Mouse (Mus musculus) heart, embryonic 12.5 days (tissue): Measurements from ENCODE around the gene Ccdc15. TPM values are rescaled to one million over a fixed set of nuclear protein-coding genes. Genes with fewer than 3 reads are reported as not detected.
"Not testable (repeated sequence)": the region's sequence is repeated elsewhere in the genome, so short reads cannot be mapped to it uniquely, and the experiment has no call there.

Source experiments
- ATAC-seq: fragments of 200-750 bp; cut with Nextera tagmentation; 2 replicates; pipeline ENCODE4 v1.8.0; 2017; ENCODE audit warnings: moderate TSS enrichment, moderate library complexity; ENCODE audit not compliant: insufficient number of reproducible peaks, low FRiP score
- H3K27ac ChIP-seq: fragments of 300-500 bp; sonication (generic); 2 replicates; pipeline ENCODE4 v1.5.1; 2016; ENCODE audit warnings: mild to moderate bottlenecking, moderate library complexity; ENCODE audit not compliant: poor library complexity, severe bottlenecking
- H3K27me3 ChIP-seq: fragments of 300-500 bp; sonication (generic); replicated peaks from 2 replicates; pipeline ENCODE4 v1.6.1; 2016; ENCODE audit warnings: mild to moderate bottlenecking, moderate library complexity
- H3K36me3 ChIP-seq: fragments of 300-500 bp; sonication (generic); 2 replicates; pipeline ENCODE4 v1.6.1; 2016; ENCODE audit warnings: mild to moderate bottlenecking, moderate library complexity
- H3K4me1 ChIP-seq: fragments of 300-500 bp; sonication (generic); replicated peaks from 2 replicates; pipeline ENCODE4 v1.6.1; 2016; ENCODE audit warnings: mild to moderate bottlenecking
- H3K4me2 ChIP-seq: fragments of 300-500 bp; sonication (generic); 2 replicates; pipeline ENCODE4 v1.6.1; 2016; ENCODE audit warnings: mild to moderate bottlenecking, moderate library complexity
- H3K4me3 ChIP-seq: fragments of 300-500 bp; sonication (generic); 2 replicates; pipeline ENCODE4 v1.5.1; 2016; ENCODE audit warnings: mild to moderate bottlenecking
- H3K9ac ChIP-seq: fragments of 300-500 bp; sonication (generic); 2 replicates; pipeline ENCODE4 v1.6.1; 2016; ENCODE audit warnings: mild to moderate bottlenecking, moderate library complexity
- H3K9me3 ChIP-seq: fragments of 300-500 bp; sonication (generic); replicated peaks from 2 replicates; pipeline ENCODE4 v1.6.1; 2016; ENCODE audit warnings: mild to moderate bottlenecking, moderate library complexity
- WGBS: fragments of 180-500 bp; shearing (Covaris S2); methylation state at CpG from one replicate; pipeline ENCODE4 v1.1.7; 2016; 5-methylcytosine and 5-hydroxymethylcytosine counted together
- polyA plus RNA-seq: library from polyadenylated mRNA; unstranded; fragments of >200 nt; fragmentation: Nextera tagmentation; extraction: Ambion mirVana; gene quantifications from 2 replicates; pipeline ENCODE4 v1.2.1, GENCODE M21; 2016

Gene Ccdc15
- polyA plus RNA-seq, 1 experiment from 2014 or later = 5.4 TPM

DNA sequence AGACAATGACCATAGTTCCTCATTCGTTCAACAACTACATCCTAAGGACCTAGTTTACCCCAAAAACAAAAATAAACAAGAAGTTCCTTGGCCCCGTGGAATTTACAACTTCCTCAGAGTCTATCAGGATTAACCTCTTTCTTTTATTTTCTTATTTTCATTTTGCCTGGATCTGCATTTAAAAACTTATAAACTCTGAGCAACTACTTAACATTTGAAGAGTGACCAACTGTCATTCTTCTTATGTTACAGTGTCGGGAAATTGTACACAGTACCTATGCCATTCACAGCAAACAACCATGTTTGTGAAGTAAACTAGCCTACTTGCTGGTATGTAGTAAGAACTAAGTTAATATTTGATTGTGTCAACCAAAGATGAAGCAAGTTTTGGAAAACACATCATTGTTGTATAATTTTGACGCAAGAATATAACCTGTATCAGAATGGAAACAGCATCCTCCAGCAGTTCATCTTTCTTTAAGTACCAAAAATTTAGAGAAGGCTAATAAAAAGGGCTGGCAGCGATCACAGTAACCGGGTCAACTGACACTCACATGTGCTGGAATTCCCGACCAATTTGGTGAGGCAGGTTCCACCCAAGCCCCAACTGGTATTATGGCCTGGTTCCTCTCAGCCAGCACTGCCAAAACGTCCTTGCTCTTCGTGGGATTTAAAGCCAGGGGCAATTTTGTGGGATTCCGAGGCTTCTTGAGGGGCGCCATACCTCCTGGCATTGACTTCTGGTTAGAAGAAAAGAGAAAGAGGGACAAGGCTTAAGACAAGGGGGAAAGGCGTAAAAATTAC, 846 bp downstream of the Ccdc15 start:
- ATAC-seq = 0 out of 2 replicates have a peak, but pooled peaks have one; percentile 5

DNA sequence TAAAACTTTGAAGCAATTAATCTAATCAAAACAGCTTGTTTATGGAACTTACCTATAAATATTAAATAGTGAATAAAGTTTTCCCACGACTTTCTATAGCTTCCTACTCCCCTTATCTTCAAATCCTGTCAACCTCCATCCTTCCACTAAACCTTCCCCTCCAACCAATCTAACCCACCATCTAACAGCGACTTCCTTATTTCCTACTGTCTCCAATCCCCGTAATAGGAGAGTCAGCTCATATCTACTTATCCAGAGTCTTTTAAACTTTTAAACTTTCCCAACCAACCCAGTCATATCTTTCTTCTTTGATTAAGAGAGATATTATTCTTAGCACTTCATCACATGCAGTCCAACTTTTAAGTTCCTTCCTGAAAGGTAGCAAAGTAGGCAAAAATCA, 2.8 kb downstream of the Ccdc15 start:
- Histone ChIP-seq H3K27me3 (no peaks in the 10 kb centered on the region), H3K4me2 (no peak overlapping the region), H3K4me1 (peaks cover 4% of the 10 kb centered on the region), H3K9me3 (no peaks in the 10 kb centered on the region), H3K4me3 (no peak overlapping the region), H3K27ac (no peak overlapping the region), H3K9ac (no peak overlapping the region), H3K36me3 (0 out of 2 replicates have a peak, but pooled peaks cover 3% of the 10 kb centered on the region)
- ATAC-seq = no peak
- WGBS = 61% methylated on average over 3 of the region's 3 CpGs

More for the DNA sequence above, 846 bp downstream of the Ccdc15 start:
- Histone ChIP-seq H3K4me3 (peak overlapping the region; percentile 68), H3K36me3 (no peaks in the 10 kb centered on the region), H3K9ac (peak overlapping the region; percentile 80), H3K27ac (peak overlapping the region; percentile 93), H3K4me1 (peaks cover 4% of the 10 kb centered on the region), H3K4me2 (peak overlapping the region; percentile 79), H3K27me3 (no peaks in the 10 kb centered on the region), H3K9me3 (no peaks in the 10 kb centered on the region)
- 26% methylated on average over 12 of the region's 12 CpGs for WGBS

DNA sequence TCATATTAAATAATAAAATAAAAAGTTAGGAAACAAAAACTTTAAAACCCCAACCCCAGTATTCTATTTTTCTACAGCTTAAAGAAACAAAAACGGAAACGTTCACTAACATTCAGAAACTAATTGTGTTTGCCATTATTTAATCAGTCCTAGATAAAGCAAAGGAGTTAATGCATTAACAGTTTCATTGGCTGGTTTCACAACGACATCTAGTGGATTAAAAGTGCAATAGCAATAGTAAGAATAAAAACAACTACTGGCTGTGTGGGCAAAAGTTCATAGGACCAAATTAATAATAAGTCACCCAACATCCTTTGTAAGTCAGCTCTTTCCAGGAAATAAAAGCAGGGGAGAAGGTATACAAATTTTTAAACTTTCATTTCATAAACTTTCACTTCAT, 18.8 kb downstream of the Ccdc15 start:
- no peak overlapping the region for H3K27ac ChIP-seq
- H3K36me3 ChIP-seq = no peaks in the 10 kb centered on the region
- WGBS = 40% methylated on average over 3 of the region's 3 CpGs
- no peak for ATAC-seq
- H3K4me1 ChIP-seq = no peaks in the 10 kb centered on the region
- H3K4me2 ChIP-seq = no peak overlapping the region
- H3K27me3 ChIP-seq = no peaks in the 10 kb centered on the region
- H3K9ac ChIP-seq = no peak overlapping the region
- H3K4me3 ChIP-seq = no peak overlapping the region
- H3K9me3 ChIP-seq = no peaks in the 10 kb centered on the region

DNA sequence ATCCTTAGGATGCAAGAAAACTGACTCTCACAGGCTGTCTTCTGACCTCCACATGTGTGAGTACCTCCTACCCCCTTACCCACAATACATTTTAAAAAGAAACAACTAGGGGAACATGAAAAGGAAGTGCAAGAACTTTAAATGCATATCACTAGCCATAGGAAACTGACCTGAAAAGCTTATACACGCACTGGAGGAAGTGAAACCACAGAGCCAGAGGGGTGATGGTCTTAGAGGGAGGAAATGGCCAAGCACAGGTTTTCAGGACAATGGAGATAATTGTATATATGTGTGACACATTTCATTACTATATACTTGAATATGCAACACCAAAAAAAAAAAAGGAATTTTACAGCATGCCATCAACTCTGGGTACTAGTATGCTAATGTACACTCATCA, 46.5 kb downstream of the Ccdc15 start:
- Histone ChIP-seq H3K4me1 (no peaks in the 10 kb centered on the region), H3K9ac (no peak overlapping the region), H3K4me3 (no peak overlapping the region), H3K27ac (no peak overlapping the region), H3K9me3 (no peaks in the 10 kb centered on the region), H3K36me3 (no peaks in the 10 kb centered on the region), H3K4me2 (no peak overlapping the region), H3K27me3 (no peaks in the 10 kb centered on the region)
- no peak for ATAC-seq
- WGBS = 55% methylated on average over 1 of the region's 1 CpGs

DNA sequence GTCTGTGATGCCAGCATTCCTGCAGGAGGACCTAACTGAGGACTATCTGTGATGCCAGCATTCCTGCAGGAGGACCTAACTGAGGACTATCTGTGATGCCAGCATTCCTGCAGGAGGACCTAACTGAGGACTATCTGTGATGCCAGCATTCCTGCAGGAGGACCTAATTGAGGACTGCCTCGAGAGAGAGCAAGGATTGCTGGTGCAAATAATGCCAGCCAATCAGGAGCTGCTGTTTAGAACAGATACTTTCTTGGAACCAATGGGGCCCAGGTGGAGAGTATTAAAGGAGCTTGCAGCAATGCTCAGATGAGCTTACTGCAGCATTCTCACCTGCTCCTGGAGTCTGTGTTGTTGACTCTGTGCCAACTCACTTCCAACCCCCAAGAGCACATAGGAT, 47.7 kb downstream of the Ccdc15 start:
- not testable (repeated sequence) for H3K9me3 ChIP-seq, H3K27ac ChIP-seq, H3K27me3 ChIP-seq, H3K4me1 ChIP-seq, H3K36me3 ChIP-seq, H3K4me2 ChIP-seq, H3K4me3 ChIP-seq, H3K9ac ChIP-seq, ATAC-seq
- WGBS = 74% methylated on average over 1 of the region's 1 CpGs

DNA sequence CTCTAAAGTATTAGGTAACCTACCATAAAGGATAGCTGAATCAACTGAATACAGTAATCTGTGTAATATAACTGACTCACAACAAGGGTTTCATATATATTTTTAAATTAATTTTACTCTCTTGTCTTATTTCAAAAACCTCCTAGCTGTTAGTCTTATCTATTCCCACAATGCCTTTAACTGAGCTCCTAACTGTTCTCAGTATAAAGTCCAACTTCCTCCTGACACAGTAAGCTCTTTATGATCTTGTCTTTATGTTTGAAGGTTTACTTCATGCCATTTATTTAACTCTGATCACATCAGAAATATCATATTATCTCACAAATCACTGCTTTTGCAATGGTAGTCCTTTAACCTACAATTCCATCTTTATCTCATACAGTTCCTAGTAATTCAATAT, 52.6 kb downstream of the Ccdc15 start:
- Histone ChIP-seq H3K9ac (no peak overlapping the region), H3K9me3 (no peaks in the 10 kb centered on the region), H3K27ac (no peak overlapping the region), H3K4me3 (no peak overlapping the region), H3K4me2 (no peak overlapping the region), H3K4me1 (no peaks in the 10 kb centered on the region), H3K36me3 (no peaks in the 10 kb centered on the region), H3K27me3 (no peaks in the 10 kb centered on the region)
- no peak for ATAC-seq

DNA sequence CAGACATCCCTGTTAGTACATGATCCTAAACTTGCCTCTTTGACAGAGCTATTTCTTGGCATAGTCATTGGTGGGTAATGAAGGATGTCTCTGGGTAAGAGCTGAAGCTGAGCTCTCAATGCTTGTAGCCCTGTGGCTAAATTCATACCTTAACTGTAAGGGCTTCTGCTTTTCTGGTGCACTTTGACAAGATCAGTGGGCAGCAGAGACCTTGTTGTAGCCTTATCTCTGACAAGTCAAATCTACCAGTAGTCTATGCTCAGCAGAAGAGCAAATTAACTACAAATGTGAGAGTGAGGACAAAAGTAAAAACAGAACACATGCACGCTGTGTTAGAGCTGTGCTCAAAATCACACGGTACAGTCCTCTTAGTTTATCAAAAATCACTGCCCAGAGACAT, 81.6 kb downstream of the Ccdc15 start:
- H3K9me3 ChIP-seq = no peaks in the 10 kb centered on the region
- no peak overlapping the region for H3K27ac ChIP-seq
- ATAC-seq = no peak
- no peaks in the 10 kb centered on the region for H3K36me3 ChIP-seq
- H3K27me3 ChIP-seq = no peaks in the 10 kb centered on the region
- no peaks in the 10 kb centered on the region for H3K4me1 ChIP-seq
- no peak overlapping the region for H3K9ac ChIP-seq
- 82% methylated on average over 2 of the region's 2 CpGs for WGBS
- no peak overlapping the region for H3K4me3 ChIP-seq
- H3K4me2 ChIP-seq = no peak overlapping the region

DNA sequence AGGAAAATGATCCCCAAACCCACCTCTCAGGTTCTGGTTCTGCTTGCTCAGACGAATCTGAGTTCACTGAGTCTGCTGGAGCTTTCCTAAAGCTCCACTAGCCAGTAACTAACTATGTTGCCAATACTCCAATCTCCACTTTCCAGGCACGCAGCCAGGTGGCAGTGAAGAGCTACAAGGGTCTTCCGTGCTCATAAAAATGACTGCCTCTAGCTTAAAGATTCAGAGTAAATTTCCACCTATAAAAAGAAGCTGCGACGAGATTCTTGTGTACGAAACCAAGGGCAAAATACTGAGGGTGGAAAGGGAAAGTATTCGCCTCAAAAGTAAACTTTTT, 92.4 kb downstream of the Ccdc15 start:
- WGBS = 30% methylated on average over 7 of the region's 7 CpGs

DNA sequence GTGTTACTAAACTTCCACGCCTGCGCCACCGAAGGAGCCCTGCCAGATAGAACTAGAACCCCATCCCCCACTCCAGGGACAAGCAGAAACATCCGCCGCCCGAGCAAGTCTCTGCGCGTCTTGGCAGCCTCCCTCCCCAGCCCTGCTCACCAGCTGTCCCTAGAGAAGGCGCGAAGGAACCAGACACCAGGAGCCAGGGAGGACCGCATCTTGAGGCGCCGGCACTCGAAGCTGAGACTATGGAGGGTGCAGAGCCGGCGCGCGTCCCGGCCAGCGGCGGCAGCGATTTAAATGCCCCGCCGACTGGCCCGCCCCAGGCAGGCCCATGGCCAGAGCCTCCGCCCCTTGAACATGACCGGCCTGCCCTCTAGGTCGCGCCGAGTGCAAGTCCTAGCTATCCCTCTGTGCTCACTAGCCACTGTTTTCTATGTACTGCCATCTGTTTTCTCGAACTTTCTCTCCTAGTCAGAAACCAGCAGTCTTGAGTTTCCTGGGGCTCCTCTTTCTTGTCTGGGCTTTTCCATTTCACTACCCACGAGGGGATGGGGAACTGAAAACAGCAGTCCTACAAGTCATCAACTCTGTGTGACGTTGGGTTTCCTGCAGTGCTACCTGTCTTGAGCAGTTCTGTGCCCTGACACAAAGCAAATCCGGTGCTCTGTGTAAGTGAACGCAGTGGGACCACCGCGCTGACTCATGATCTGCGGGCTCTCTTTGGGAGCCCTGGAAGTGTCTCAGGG, 92.9 kb downstream of the Ccdc15 start, which contains the start of gene Slc37a2:
Gene Slc37a2, minus strand, starts transcription at position 590 of the 740 bp plus-strand sequence.
- Histone ChIP-seq H3K27ac (no peak within 1 kb of the TSS), H3K4me3 (peak within 1 kb of the TSS; percentile 56)

More for the DNA sequence above, 92.4 kb downstream of the Ccdc15 start:
- H3K36me3 ChIP-seq = no peaks in the 10 kb centered on the region
- ATAC-seq = peak; percentile 62; the same call in 1 of the 2 replicates
- H3K27ac ChIP-seq = no peak overlapping the region
- peak overlapping the region; percentile 94 for H3K4me2 ChIP-seq
- H3K4me3 ChIP-seq = peak overlapping the region; percentile 56
- H3K27me3 ChIP-seq = 0 out of 2 replicates have a peak, but pooled peaks cover 6% of the 10 kb centered on the region
- H3K9me3 ChIP-seq = no peaks in the 10 kb centered on the region
- H3K4me1 ChIP-seq = peaks cover 5% of the 10 kb centered on the region
- H3K9ac ChIP-seq = peak overlapping the region; percentile 66

DNA sequence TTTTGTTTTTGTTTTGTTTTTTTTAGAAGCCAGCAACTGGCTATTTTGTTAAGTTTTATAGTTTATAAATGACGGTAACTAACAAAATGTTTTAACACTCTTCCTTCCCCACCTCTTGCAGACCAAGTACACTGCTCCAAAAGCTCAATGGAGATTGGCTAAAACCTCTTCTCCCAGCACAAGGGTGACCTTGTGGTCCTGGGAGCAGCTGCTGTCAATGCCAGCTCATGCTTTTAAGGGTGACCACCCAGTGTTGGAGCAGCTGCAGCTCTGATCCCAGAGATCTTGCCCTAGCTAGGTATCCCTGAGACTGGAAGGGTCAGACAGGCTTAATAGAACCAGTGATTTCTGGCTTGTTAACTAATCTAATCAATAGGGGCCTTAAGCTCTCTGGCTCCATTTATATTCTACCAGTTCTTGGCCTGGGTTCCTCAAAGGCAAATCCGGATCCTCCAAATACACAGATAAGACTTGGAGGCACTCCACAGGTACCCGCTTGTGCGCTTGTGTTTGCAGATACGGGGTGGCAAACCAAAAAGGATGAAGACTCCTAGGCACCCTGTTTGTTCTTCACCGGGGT, 93.6 kb downstream of the Ccdc15 start:
- H3K4me1 ChIP-seq = peaks cover 5% of the 10 kb centered on the region
- 0 out of 2 replicates have a peak, but pooled peaks cover 6% of the 10 kb centered on the region for H3K27me3 ChIP-seq
- no peak for ATAC-seq
- peak overlapping the region; percentile 66 for H3K9ac ChIP-seq
- H3K4me2 ChIP-seq = peak overlapping the region; percentile 94
- H3K4me3 ChIP-seq = peak overlapping the region; percentile 56
- no peaks in the 10 kb centered on the region for H3K9me3 ChIP-seq
- H3K27ac ChIP-seq = no peak overlapping the region
- 14% methylated on average over 6 of the region's 6 CpGs for WGBS
- no peaks in the 10 kb centered on the region for H3K36me3 ChIP-seq

More for the DNA sequence above, 92.9 kb downstream of the Ccdc15 start, which contains the start of gene Slc37a2:
- H3K4me2 ChIP-seq = peak within 1 kb of the TSS; percentile 94
- peaks cover 5% of the 10 kb centered on the region for H3K4me1 ChIP-seq
- H3K9me3 ChIP-seq = no peaks in the 10 kb centered on the region
- H3K36me3 ChIP-seq = no peaks in the 10 kb centered on the region
- H3K9ac ChIP-seq = peak within 1 kb of the TSS; percentile 66
- WGBS = 2% methylated on average over 38 of the region's 38 CpGs
- 0 out of 2 replicates have a peak, but pooled peaks cover 6% of the 10 kb centered on the region for H3K27me3 ChIP-seq
- ATAC-seq = peak; percentile 82

DNA sequence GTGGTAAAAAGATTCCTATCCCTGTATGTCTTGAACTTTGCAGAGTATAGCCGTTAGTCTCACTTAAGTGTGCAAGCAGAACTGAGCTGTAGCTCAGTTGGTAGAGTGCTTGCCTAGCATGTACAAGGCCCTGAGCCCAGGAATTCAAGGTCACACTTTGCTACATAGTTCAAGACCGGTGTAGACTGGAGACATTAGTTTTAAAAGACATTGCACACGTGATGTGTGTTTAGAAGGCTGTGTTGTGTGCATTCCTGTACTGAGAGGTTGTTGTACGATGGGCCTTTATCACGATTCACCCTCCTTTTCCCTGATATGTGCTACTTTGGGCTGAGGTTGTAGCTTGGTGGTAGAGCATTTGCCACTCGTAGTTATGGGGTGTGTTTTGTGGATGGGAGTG, 97.6 kb downstream of the Ccdc15 start:
- H3K27ac ChIP-seq = no peak overlapping the region
- no peak for ATAC-seq

More for the DNA sequence above, 97.6 kb downstream of the Ccdc15 start:
- WGBS = 71% methylated on average over 6 of the region's 6 CpGs
- Histone ChIP-seq H3K4me2 (no peak overlapping the region), H3K4me3 (no peak overlapping the region), H3K9me3 (no peaks in the 10 kb centered on the region), H3K27me3 (no peaks in the 10 kb centered on the region), H3K36me3 (no peaks in the 10 kb centered on the region), H3K4me1 (peaks cover 14% of the 10 kb centered on the region), H3K9ac (no peak overlapping the region)
